Mouse (Mus musculus): ENCODE results near the gene Epb41. TPM values are rescaled to one million over a fixed set of nuclear protein-coding genes. Genes with fewer than 3 reads are reported as not detected.

Gene Epb41
- polyA plus RNA-seq, 1 experiment from 2014 or later = 68.1 TPM

GRCm38 (mm10) chr4:132077445-132077844 is 2.3 kb upstream of the Epb41 start:
- Histone ChIP-seq H3K9me3 (ENCODE audit: control insufficient read depth, low read length) (no peaks in the 10 kb centered on the region), H3K4me3 (ENCODE audit: low read depth, low read length) (no peak overlapping the region), H3K4me1 (ENCODE audit: control insufficient read depth, insufficient read depth, low read length) (peaks cover 7% of the 10 kb centered on the region; the same call in 1 of the 2 replicates), H3K9ac (replicated peaks; ENCODE audit: low read depth, low read length) (no peak overlapping the region), H3K27me3 (ENCODE audit: control insufficient read depth, insufficient read depth, low read length) (no peaks in the 10 kb centered on the region; the same call in 1 of the 2 replicates), H3K36me3 (ENCODE audit: control insufficient read depth, insufficient read depth, low read length) (no peaks in the 10 kb centered on the region), H3K27ac (ENCODE audit: low read depth, low read length) (no peak overlapping the region), H3K4me2 (ENCODE audit: low read depth, low read length) (no peak overlapping the region)
- ATAC-seq (ENCODE audit: low read depth) = no peak
- 77% methylated on average over 7 of the region's 7 CpGs for WGBS

GRCm38 (mm10) chr4:132076480-132077405 is 1.6 kb upstream of the Epb41 start:
- Histone ChIP-seq H3K4me3 (ENCODE audit: low read depth, low read length) (no peak overlapping the region), H3K36me3 (ENCODE audit: control insufficient read depth, insufficient read depth, low read length) (no peaks in the 10 kb centered on the region), H3K9me3 (ENCODE audit: control insufficient read depth, low read length) (no peaks in the 10 kb centered on the region), H3K27ac (ENCODE audit: low read depth, low read length) (no peak overlapping the region), H3K4me1 (ENCODE audit: control insufficient read depth, insufficient read depth, low read length) (peaks cover 7% of the 10 kb centered on the region; the same call in 1 of the 2 replicates), H3K9ac (replicated peaks; ENCODE audit: low read depth, low read length) (no peak overlapping the region), H3K4me2 (ENCODE audit: low read depth, low read length) (no peak overlapping the region), H3K27me3 (ENCODE audit: control insufficient read depth, insufficient read depth, low read length) (no peaks in the 10 kb centered on the region; the same call in 1 of the 2 replicates)
- 36% methylated on average over 20 of the region's 20 CpGs for WGBS
- ATAC-seq (ENCODE audit: low read depth) = no peak

GRCm38 (mm10) chr4:132075796-132076195 is 675 bp upstream of the Epb41 start:
- Histone ChIP-seq H3K36me3 (ENCODE audit: control insufficient read depth, insufficient read depth, low read length) (no peaks in the 10 kb centered on the region), H3K9me3 (ENCODE audit: control insufficient read depth, low read length) (no peaks in the 10 kb centered on the region), H3K4me2 (ENCODE audit: low read depth, low read length) (peak overlapping the region; percentile 100), H3K4me1 (ENCODE audit: control insufficient read depth, insufficient read depth, low read length) (peaks cover 7% of the 10 kb centered on the region; the same call in 1 of the 2 replicates), H3K27ac (ENCODE audit: low read depth, low read length) (no peak overlapping the region), H3K9ac (replicated peaks; ENCODE audit: low read depth, low read length) (no peak overlapping the region), H3K4me3 (ENCODE audit: low read depth, low read length) (peak overlapping the region; percentile 71; the same call in 1 of the 2 replicates), H3K27me3 (ENCODE audit: control insufficient read depth, insufficient read depth, low read length) (no peaks in the 10 kb centered on the region; the same call in 1 of the 2 replicates)
- no peak for ATAC-seq (ENCODE audit: low read depth)
- WGBS = 83% methylated on average over 1 of the region's 1 CpGs

- under 1% methylated on average over 42 of the region's 42 CpGs for WGBS
- peak within 1 kb of the TSS; percentile 100 for H3K4me2 ChIP-seq (ENCODE audit: low read depth, low read length)
- ATAC-seq (ENCODE audit: low read depth) = peak; percentile 41
- peak within 1 kb of the TSS; percentile 57 for H3K9ac ChIP-seq (replicated peaks; ENCODE audit: low read depth, low read length)
- peak within 1 kb of the TSS; percentile 71 for H3K4me3 ChIP-seq (ENCODE audit: low read depth, low read length)
- no peaks in the 10 kb centered on the region for H3K36me3 ChIP-seq (ENCODE audit: control insufficient read depth, insufficient read depth, low read length)
- H3K9me3 ChIP-seq (ENCODE audit: control insufficient read depth, low read length) = no peaks in the 10 kb centered on the region
- peaks cover 7% of the 10 kb centered on the region; the same call in 1 of the 2 replicates for H3K4me1 ChIP-seq (ENCODE audit: control insufficient read depth, insufficient read depth, low read length)
- no peak within 1 kb of the TSS for H3K27ac ChIP-seq (ENCODE audit: low read depth, low read length)
- no peaks in the 10 kb centered on the region; the same call in 1 of the 2 replicates for H3K27me3 ChIP-seq (ENCODE audit: control insufficient read depth, insufficient read depth, low read length)
These were observed 816 bp downstream of the Epb41 start, which contains the start of gene Gm10300 for GRCm38 (mm10) chr4:132074077-132074932. Gene Gm10300 (plus strand): TSS chr4:132074697.

GRCm38 (mm10) chr4:132072946-132073345 is 2.2 kb downstream of the Epb41 start:
- Histone ChIP-seq H3K9ac (replicated peaks; ENCODE audit: low read depth, low read length) (no peak overlapping the region), H3K27ac (ENCODE audit: low read depth, low read length) (no peak overlapping the region), H3K4me3 (ENCODE audit: low read depth, low read length) (no peak overlapping the region), H3K4me1 (ENCODE audit: control insufficient read depth, insufficient read depth, low read length) (peaks cover 7% of the 10 kb centered on the region; the same call in 1 of the 2 replicates), H3K9me3 (ENCODE audit: control insufficient read depth, low read length) (no peaks in the 10 kb centered on the region), H3K4me2 (ENCODE audit: low read depth, low read length) (no peak overlapping the region), H3K36me3 (ENCODE audit: control insufficient read depth, insufficient read depth, low read length) (no peaks in the 10 kb centered on the region), H3K27me3 (ENCODE audit: control insufficient read depth, insufficient read depth, low read length) (no peaks in the 10 kb centered on the region; the same call in 1 of the 2 replicates)
- 72% methylated on average over 6 of the region's 6 CpGs for WGBS
- no peak for ATAC-seq (ENCODE audit: low read depth)

- H3K27ac ChIP-seq (ENCODE audit: low read depth, low read length) = no peak overlapping the region
- WGBS = 60% methylated on average over 3 of the region's 3 CpGs
- ATAC-seq (ENCODE audit: low read depth) = no peak
These were observed 3.0 kb downstream of the Epb41 start for GRCm38 (mm10) chr4:132072156-132072555.

GRCm38 (mm10) chr4:132071674-132072073 is 3.4 kb downstream of the Epb41 start:
- WGBS = 95% methylated on average over 2 of the region's 2 CpGs
- no peak overlapping the region for H3K9ac ChIP-seq (replicated peaks; ENCODE audit: low read depth, low read length)
- no peak overlapping the region for H3K27ac ChIP-seq (ENCODE audit: low read depth, low read length)
- H3K4me1 ChIP-seq (ENCODE audit: control insufficient read depth, insufficient read depth, low read length) = peaks cover 7% of the 10 kb centered on the region; the same call in 1 of the 2 replicates
- H3K4me2 ChIP-seq (ENCODE audit: low read depth, low read length) = no peak overlapping the region
- H3K9me3 ChIP-seq (ENCODE audit: control insufficient read depth, low read length) = no peaks in the 10 kb centered on the region
- no peak for ATAC-seq (ENCODE audit: low read depth)
- H3K36me3 ChIP-seq (ENCODE audit: control insufficient read depth, insufficient read depth, low read length) = no peaks in the 10 kb centered on the region
- no peak overlapping the region for H3K4me3 ChIP-seq (ENCODE audit: low read depth, low read length)
- no peaks in the 10 kb centered on the region; the same call in 1 of the 2 replicates for H3K27me3 ChIP-seq (ENCODE audit: control insufficient read depth, insufficient read depth, low read length)

More at GRCm38 (mm10) chr4:132072156-132072555, 3.0 kb downstream of the Epb41 start:
- Histone ChIP-seq H3K27me3 (ENCODE audit: control insufficient read depth, insufficient read depth, low read length) (no peaks in the 10 kb centered on the region; the same call in 1 of the 2 replicates), H3K4me1 (ENCODE audit: control insufficient read depth, insufficient read depth, low read length) (peaks cover 7% of the 10 kb centered on the region; the same call in 1 of the 2 replicates), H3K36me3 (ENCODE audit: control insufficient read depth, insufficient read depth, low read length) (no peaks in the 10 kb centered on the region), H3K4me3 (ENCODE audit: low read depth, low read length) (no peak overlapping the region), H3K9me3 (ENCODE audit: control insufficient read depth, low read length) (no peaks in the 10 kb centered on the region), H3K4me2 (ENCODE audit: low read depth, low read length) (no peak overlapping the region), H3K9ac (replicated peaks; ENCODE audit: low read depth, low read length) (no peak overlapping the region)

GRCm38 (mm10) chr4:132067938-132068235 is 7.2 kb downstream of the Epb41 start:
- 65% methylated on average over 2 of the region's 2 CpGs for WGBS
- Histone ChIP-seq H3K4me2 (ENCODE audit: low read depth, low read length) (no peak overlapping the region), H3K9me3 (ENCODE audit: control insufficient read depth, low read length) (no peaks in the 10 kb centered on the region), H3K27me3 (ENCODE audit: control insufficient read depth, insufficient read depth, low read length) (no peaks in the 10 kb centered on the region), H3K9ac (replicated peaks; ENCODE audit: low read depth, low read length) (no peak overlapping the region), H3K4me1 (ENCODE audit: control insufficient read depth, insufficient read depth, low read length) (no peaks in the 10 kb centered on the region), H3K27ac (ENCODE audit: low read depth, low read length) (no peak overlapping the region), H3K36me3 (ENCODE audit: control insufficient read depth, insufficient read depth, low read length) (no peaks in the 10 kb centered on the region), H3K4me3 (ENCODE audit: low read depth, low read length) (no peak overlapping the region)
- ATAC-seq (ENCODE audit: low read depth) = no peak

All from neural tube, embryonic 14.5 days (tissue).